Mouse (Mus musculus) neural tube, embryonic 14.5 days (tissue): ENCODE measurements around the gene Ly6g6c. TPM values are rescaled to one million over a fixed set of nuclear protein-coding genes. Genes with fewer than 3 reads are reported as not detected.
A peak's percentile ranks its signal among the peaks of the same experiment; 100 is the strongest.

Source experiments
- ATAC-seq: fragments of 200-750 bp; cut with Nextera tagmentation; 2 replicates; pipeline ENCODE4 v1.8.0; 2017; ENCODE audit warnings: low read depth, mild to moderate bottlenecking, moderate TSS enrichment, moderate library complexity
- H3K27ac ChIP-seq: fragments of 300-500 bp; sonication (generic); 2 replicates; pipeline ENCODE4 v1.5.1; 2014; ENCODE audit warnings: low read depth, mild to moderate bottlenecking, control low read depth, low read length, moderate library complexity, mixed read lengths
- H3K27me3 ChIP-seq: fragments of 300-500 bp; sonication (generic); 2 replicates; pipeline ENCODE4 v1.6.1; 2014; ENCODE audit warnings: low read length; ENCODE audit not compliant: control insufficient read depth, insufficient read depth
- H3K36me3 ChIP-seq: fragments of 300-500 bp; sonication (generic); 2 replicates; pipeline ENCODE4 v1.6.1; 2014; ENCODE audit warnings: low read length, mixed read lengths; ENCODE audit not compliant: control insufficient read depth, insufficient read depth
- H3K4me1 ChIP-seq: fragments of 300-500 bp; sonication (generic); 2 replicates; pipeline ENCODE4 v1.6.1; 2014; ENCODE audit warnings: low read length; ENCODE audit not compliant: control insufficient read depth, insufficient read depth
- H3K4me2 ChIP-seq: fragments of 300-500 bp; sonication (generic); 2 replicates; pipeline ENCODE4 v1.6.1; 2014; ENCODE audit warnings: mild to moderate bottlenecking, low read depth, low read length, control low read depth
- H3K4me3 ChIP-seq: fragments of 300-500 bp; sonication (generic); 2 replicates; pipeline ENCODE4 v1.5.1; 2014; ENCODE audit warnings: low read depth, low read length, control low read depth, mixed read lengths
- H3K9ac ChIP-seq: fragments of 300-500 bp; sonication (generic); replicated peaks from 2 replicates; pipeline ENCODE4 v1.6.1; 2014; ENCODE audit warnings: low read depth, mild to moderate bottlenecking, control low read depth, low read length, mixed read lengths
- H3K9me3 ChIP-seq: fragments of 300-500 bp; sonication (generic); 2 replicates; pipeline ENCODE4 v1.6.1; 2016; ENCODE audit warnings: low read length; ENCODE audit not compliant: control insufficient read depth
- WGBS: fragments of 180-500 bp; shearing (Covaris S2); extraction: QIAGEN DNeasy Blood & Tissue Kit; methylation state at CpG from one replicate; pipeline ENCODE4 v1.1.7; 2014; 5-methylcytosine and 5-hydroxymethylcytosine counted together
- polyA plus RNA-seq: library from polyadenylated mRNA; unstranded; fragments of >200 nt; fragmentation: Nextera tagmentation; extraction: Ambion mirVana; gene quantifications from 2 replicates; pipeline ENCODE4 v1.2.1, GENCODE M21; 2014

Gene Ly6g6c
- polyA plus RNA-seq, 1 experiment from 2014 or later = not detected

- no peaks in the 10 kb centered on the region for H3K9me3 ChIP-seq
- no peak overlapping the region for H3K4me3 ChIP-seq
- H3K36me3 ChIP-seq = no peaks in the 10 kb centered on the region
- H3K9ac ChIP-seq = no peak overlapping the region
- no peak overlapping the region for H3K27ac ChIP-seq
- no peak for ATAC-seq
- no peaks in the 10 kb centered on the region for H3K4me1 ChIP-seq
- no peaks in the 10 kb centered on the region for H3K27me3 ChIP-seq
- H3K4me2 ChIP-seq = no peak overlapping the region
- WGBS = 68% methylated on average over 6 of the region's 6 CpGs
Observed at GRCm38 (mm10) chr17:35070556-35071229, 5.5 kb downstream of the Ly6g6c start.

- no peak overlapping the region for H3K4me3 ChIP-seq
- no peaks in the 10 kb centered on the region for H3K27me3 ChIP-seq
- H3K9ac ChIP-seq = no peak overlapping the region
- no peak for ATAC-seq
- H3K36me3 ChIP-seq = no peaks in the 10 kb centered on the region
- no peak overlapping the region for H3K27ac ChIP-seq
- no peak overlapping the region for H3K4me2 ChIP-seq
- no peaks in the 10 kb centered on the region for H3K4me1 ChIP-seq
- WGBS = 81% methylated on average over 9 of the region's 9 CpGs
- H3K9me3 ChIP-seq = no peaks in the 10 kb centered on the region
Observed at GRCm38 (mm10) chr17:35071454-35071853, 6.3 kb downstream of the Ly6g6c start.

- WGBS = 35% methylated on average over 17 of the region's 17 CpGs
- Histone ChIP-seq H3K9me3 (no peaks in the 10 kb centered on the region), H3K4me2 (no peak overlapping the region), H3K4me3 (no peak overlapping the region), H3K27ac (no peak overlapping the region), H3K36me3 (no peaks in the 10 kb centered on the region), H3K4me1 (peaks cover 5% of the 10 kb centered on the region; the same call in 1 of the 2 replicates), H3K27me3 (no peaks in the 10 kb centered on the region), H3K9ac (no peak overlapping the region)
- ATAC-seq = no peak
Observed at GRCm38 (mm10) chr17:35074097-35074496, 8.9 kb downstream of the Ly6g6c start.

- H3K36me3 ChIP-seq = no peaks in the 10 kb centered on the region
- H3K9ac ChIP-seq = no peak within 1 kb of the TSS
- no peaks in the 10 kb centered on the region for H3K27me3 ChIP-seq
- WGBS = 31% methylated on average over 10 of the region's 10 CpGs
- ATAC-seq = no peak
- H3K27ac ChIP-seq = no peak within 1 kb of the TSS
- H3K4me1 ChIP-seq = peaks cover 5% of the 10 kb centered on the region; the same call in 1 of the 2 replicates
- H3K9me3 ChIP-seq = no peaks in the 10 kb centered on the region
- H3K4me3 ChIP-seq = peak within 1 kb of the TSS; percentile 9
- H3K4me2 ChIP-seq = peak within 1 kb of the TSS; percentile 15; the same call in 1 of the 2 replicates
Observed at GRCm38 (mm10) chr17:35076507-35077176, 11.5 kb downstream of the Ly6g6c start, which contains the start of gene Ly6g6e. Gene Ly6g6e, plus strand, starts transcription at chr17:35076902.

GRCm38 (mm10) chr17:35077285-35077684 lies 12.1 kb downstream of the Ly6g6c start:
- Histone ChIP-seq H3K4me1 (peaks cover 5% of the 10 kb centered on the region; the same call in 1 of the 2 replicates), H3K27me3 (no peaks in the 10 kb centered on the region), H3K36me3 (no peaks in the 10 kb centered on the region), H3K9ac (no peak overlapping the region), H3K9me3 (no peaks in the 10 kb centered on the region), H3K27ac (no peak overlapping the region), H3K4me2 (no peak overlapping the region; the same call in 1 of the 2 replicates), H3K4me3 (no peak overlapping the region)
- ATAC-seq = no peak
- 22% methylated on average over 2 of the region's 2 CpGs for WGBS

GRCm38 (mm10) chr17:35077786-35078233 lies 12.6 kb downstream of the Ly6g6c start, which contains the start of gene Ly6g6d:
Gene Ly6g6d, minus strand, starts transcription at chr17:35078065.
- H3K9ac ChIP-seq = no peak within 1 kb of the TSS
- 7% methylated on average over 14 of the region's 14 CpGs for WGBS

GRCm38 (mm10) chr17:35079778-35080177 lies 14.6 kb downstream of the Ly6g6c start:
- Histone ChIP-seq H3K4me3 (no peak overlapping the region), H3K27me3 (no peaks in the 10 kb centered on the region), H3K27ac (no peak overlapping the region), H3K4me2 (no peak overlapping the region), H3K36me3 (no peaks in the 10 kb centered on the region), H3K4me1 (peaks cover 5% of the 10 kb centered on the region; the same call in 1 of the 2 replicates), H3K9ac (no peak overlapping the region), H3K9me3 (no peaks in the 10 kb centered on the region)
- 68% methylated on average over 9 of the region's 9 CpGs for WGBS
- no peak for ATAC-seq

More at GRCm38 (mm10) chr17:35077786-35078233, 12.6 kb downstream of the Ly6g6c start, which contains the start of gene Ly6g6d:
- H3K4me3 ChIP-seq = peak within 1 kb of the TSS; percentile 9
- no peaks in the 10 kb centered on the region for H3K36me3 ChIP-seq
- no peak within 1 kb of the TSS for H3K27ac ChIP-seq
- H3K4me2 ChIP-seq = peak within 1 kb of the TSS; percentile 15; the same call in 1 of the 2 replicates
- peak; percentile 38; the same call in 1 of the 2 replicates for ATAC-seq
- H3K9me3 ChIP-seq = no peaks in the 10 kb centered on the region
- no peaks in the 10 kb centered on the region for H3K27me3 ChIP-seq
- H3K4me1 ChIP-seq = peaks cover 5% of the 10 kb centered on the region; the same call in 1 of the 2 replicates

GRCm38 (mm10) chr17:35080248-35080647 lies 15.1 kb downstream of the Ly6g6c start:
- no peaks in the 10 kb centered on the region for H3K36me3 ChIP-seq
- H3K4me3 ChIP-seq = no peak overlapping the region
- no peaks in the 10 kb centered on the region for H3K9me3 ChIP-seq
- 67% methylated on average over 6 of the region's 6 CpGs for WGBS
- H3K4me2 ChIP-seq = no peak overlapping the region
- H3K27ac ChIP-seq = no peak overlapping the region
- H3K4me1 ChIP-seq = peaks cover 5% of the 10 kb centered on the region; the same call in 1 of the 2 replicates
- no peak overlapping the region for H3K9ac ChIP-seq
- ATAC-seq = no peak
- no peaks in the 10 kb centered on the region for H3K27me3 ChIP-seq

GRCm38 (mm10) chr17:35080710-35081109 lies 15.5 kb downstream of the Ly6g6c start:
- Histone ChIP-seq H3K4me2 (no peak overlapping the region), H3K9ac (no peak overlapping the region), H3K27me3 (no peaks in the 10 kb centered on the region), H3K27ac (no peak overlapping the region), H3K36me3 (no peaks in the 10 kb centered on the region), H3K4me1 (peaks cover 5% of the 10 kb centered on the region; the same call in 1 of the 2 replicates), H3K9me3 (no peaks in the 10 kb centered on the region), H3K4me3 (no peak overlapping the region)
- ATAC-seq = no peak
- WGBS = 81% methylated on average over 4 of the region's 4 CpGs
